Mouse (Mus musculus) Patski (cell line): Measurements from ENCODE around the gene Cpsf2. TPM values are rescaled to one million over a fixed set of nuclear protein-coding genes. Genes with fewer than 3 reads are reported as not detected.
A peak's percentile ranks its signal among the peaks of the same experiment; 100 is the strongest.
"Not testable (repeated sequence)": the region's sequence is repeated elsewhere in the genome, so short reads cannot be mapped to it uniquely, and the experiment has no call there.

Experiments used
- ATAC-seq: fragments of 100-300 bp; one replicate; pipeline ENCODE4 v1.8.0; 2021
- CTCF ChIA-PET: fragments of 350-600 bp; sonication (Branson Sonifier 250); formaldehyde crosslinking; loops from one replicate; lab custom pipeline; 2022; ENCODE audit warnings: inconsistent platforms; lab: Charles Lee
- POLR2A ChIA-PET: fragments of 350-600 bp; sonication (Branson Sonifier 250); formaldehyde crosslinking; loops from one replicate; lab custom pipeline; 2022; ENCODE audit warnings: antibody characterized with exemption, inconsistent platforms; lab: Charles Lee
- DNase-seq: peaks from one replicate; pipeline ENCODE4 v3.0.0-alpha.2; 2011; ENCODE audit warnings: low read depth, low spot score
- H3K27me3 ChIP-seq: fragments of 371-371 bp; one replicate; pipeline ENCODE4 v1.5.1; 2021
- CTCF ChIP-seq: fragments of 100-300 bp; IDR thresholded peaks from one replicate; pipeline ENCODE4 v1.5.1; 2021
- in situ Hi-C: fragments of 300-500 bp; cut with MboI; formaldehyde crosslinking; loops from 3 replicates; pipeline ENCODE4 v1.11.1; 2018; ENCODE audit warnings: low pct_unique_long_range_greater_than_20kb, mixed read lengths
- polyA plus RNA-seq: library from polyadenylated mRNA; unstranded; gene quantifications from one replicate; pipeline ENCODE4 v1.2.3, GENCODE M21; 2021

Cpsf2 gene
- polyA plus RNA-seq, 1 experiment from 2014 or later, result 31.0 TPM

DNA sequence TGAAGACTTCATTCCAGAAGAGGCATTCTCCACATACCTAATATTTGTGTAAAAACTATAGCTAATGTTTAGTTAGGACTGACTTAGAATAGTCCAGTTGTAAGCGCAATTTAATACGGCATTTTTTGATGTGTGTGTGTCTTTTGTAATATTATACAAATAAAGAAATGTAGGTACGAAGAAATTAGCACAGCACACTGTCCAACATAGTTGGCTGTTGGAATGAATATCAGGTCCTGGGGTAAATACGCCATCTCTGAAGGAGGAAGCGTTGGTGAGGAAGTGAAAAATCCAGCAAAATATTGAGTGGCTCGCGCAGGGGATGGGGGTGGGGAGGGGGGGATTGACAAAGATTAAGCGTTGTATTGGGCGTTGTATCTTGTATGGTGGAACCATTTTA is 17.2 kb upstream of the Cpsf2 start:
- ChIA-PET CTCF (interaction anchor here (0.7 to 1.1 kb wide), 2 partner anchors 12 to 17 kb away, joined by 3 read pairs; no protein-coding TSS in a partner anchor), POLR2A (interaction anchor here (0.7 to 1.0 kb wide), 2 partner anchors 20 to 664 kb away, joined by 4 to 5 read pairs; no protein-coding TSS in a partner anchor)
- H3K27me3 ChIP-seq, result no peaks in the 10 kb centered on the region
- ATAC-seq (peak; percentile 13), DNase-seq (no peak)
- in situ Hi-C loops, result no loop called here
- no peak for TF ChIP-seq CTCF

DNA sequence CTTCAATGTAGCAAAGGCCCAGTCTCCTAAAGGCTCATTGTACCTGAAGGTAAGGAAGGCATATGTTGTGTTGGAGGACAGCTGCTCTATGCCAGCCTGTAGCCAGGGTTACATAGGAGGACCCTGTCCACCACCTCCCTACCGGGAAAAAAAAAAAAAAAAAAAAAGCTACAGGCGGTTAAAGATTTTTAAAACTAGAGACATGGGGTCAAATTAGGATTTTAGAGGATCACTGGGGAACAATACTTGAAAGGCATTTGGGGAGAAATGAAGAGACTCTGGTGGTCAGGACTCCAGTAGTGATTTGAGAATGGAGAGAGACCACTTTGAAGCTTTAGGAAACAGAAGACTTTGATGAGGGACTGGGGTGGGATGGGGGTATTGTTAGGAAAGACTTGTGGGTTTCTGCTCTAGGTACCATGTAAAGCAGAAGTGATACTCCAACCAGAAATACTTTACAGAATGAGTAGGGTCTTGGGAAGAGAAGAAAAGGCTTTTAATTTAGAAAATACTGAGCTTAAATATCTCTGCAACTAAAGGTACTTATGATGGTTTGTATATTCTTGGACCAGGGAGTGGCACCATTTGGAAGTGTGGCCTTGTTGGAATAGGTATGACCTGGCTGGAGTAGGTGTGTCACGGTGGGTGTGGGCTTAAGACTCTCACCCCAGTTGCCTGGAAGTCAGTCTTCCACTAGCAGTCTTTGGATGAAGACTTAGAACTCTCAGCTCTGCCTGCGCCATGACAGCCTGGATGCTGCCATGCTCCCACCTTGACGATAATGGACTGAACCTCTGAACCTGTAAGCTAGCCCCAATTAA is 16.6 kb upstream of the Cpsf2 start:
- H3K27me3 ChIP-seq, in situ Hi-C loops, DNase-seq, ATAC-seq: not testable (repeated sequence)
- POLR2A ChIA-PET, result interaction anchor here (0.7 to 1.0 kb wide), 3 partner anchors 19 to 665 kb away, joined by 3 to 5 read pairs (median 4); no protein-coding TSS in a partner anchor
- CTCF ChIA-PET, result interaction anchor here (0.7 to 1.3 kb wide), 3 partner anchors 10 to 16 kb away, joined by 3 to 4 read pairs (median 3); no protein-coding TSS in a partner anchor

GRCm38 (mm10) chr12:101971311-101971710 is 4.5 kb upstream of the Cpsf2 start:
- ATAC-seq (no peak), DNase-seq (no peak)
- CTCF ChIA-PET, result no interaction called here
- no peak for TF ChIP-seq CTCF
- in situ Hi-C loops, result no loop called here
- H3K27me3 ChIP-seq, result no peaks in the 10 kb centered on the region
- POLR2A ChIA-PET, result no interaction called here

DNA sequence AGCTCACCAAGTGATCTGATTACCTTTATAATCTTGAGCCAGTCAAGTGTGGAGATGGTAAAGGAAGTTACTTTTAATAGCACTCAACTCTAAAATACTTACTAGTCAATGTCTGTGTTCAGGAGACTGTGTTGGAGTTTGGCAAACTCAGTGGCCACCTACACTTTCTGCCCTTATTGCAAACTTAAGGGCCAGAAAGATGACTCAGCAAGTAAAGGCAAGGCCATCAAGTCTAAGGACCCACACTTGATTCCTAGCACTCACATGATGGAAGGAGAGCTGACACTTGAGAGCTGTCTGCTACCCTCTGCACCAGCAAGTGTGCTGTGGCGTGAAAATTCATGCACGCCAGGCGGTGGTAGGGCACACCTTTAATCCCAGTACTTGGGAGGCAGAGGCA is 3.6 kb upstream of the Cpsf2 start:
- ATAC-seq (no peak), DNase-seq (no peak)
- no peaks in the 10 kb centered on the region for H3K27me3 ChIP-seq
- POLR2A ChIA-PET, result no interaction called here
- CTCF ChIA-PET, result interaction anchor here (1.6 kb wide), 1 partner anchor 12 kb away, joined by 3 read pairs; no protein-coding TSS in a partner anchor
- in situ Hi-C loops, result no loop called here
- TF ChIP-seq CTCF, result no peak

DNA sequence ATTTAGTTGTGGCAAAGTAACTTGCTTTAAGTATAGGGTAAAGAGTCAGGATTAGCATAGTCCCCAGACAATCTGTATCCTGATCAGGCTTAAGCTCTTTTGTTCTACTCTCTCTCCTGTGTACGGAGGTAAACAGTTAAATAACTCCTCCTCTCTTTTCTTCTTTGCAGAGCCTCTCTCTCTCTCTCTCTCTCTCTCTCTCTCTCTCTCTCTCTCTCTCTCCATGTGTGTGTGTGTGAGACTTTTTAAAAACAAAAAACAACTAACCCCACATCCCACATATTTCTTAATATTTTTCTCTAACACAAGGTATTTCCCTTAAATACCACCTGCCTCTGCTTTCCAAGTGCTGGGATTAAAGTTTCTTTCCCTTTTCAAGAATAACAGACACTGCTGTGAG is 1.2 kb upstream of the Cpsf2 start:
- in situ Hi-C loops, result no loop called here
- ChIA-PET CTCF (interaction anchor here (0.9 kb wide), 1 partner anchor 16 kb away, joined by 3 read pairs; no protein-coding TSS in a partner anchor), POLR2A (interaction anchor here (0.6 to 0.7 kb wide), 2 partner anchors 30 to 441 kb away, joined by 3 to 5 read pairs; no protein-coding TSS in a partner anchor)
- no peak for DNase-seq
- no peak for ATAC-seq
- no peaks in the 10 kb centered on the region for H3K27me3 ChIP-seq
- TF ChIP-seq CTCF, result no peak

GRCm38 (mm10) chr12:101975167-101975600 is 604 bp upstream of the Cpsf2 start:
- DNase-seq, result no peak
- ChIA-PET POLR2A (no interaction called here), CTCF (interaction anchor here (0.9 kb wide), 1 partner anchor 17 kb away, joined by 3 read pairs; no protein-coding TSS in a partner anchor)
- no peak for TF ChIP-seq CTCF
- in situ Hi-C loops, result loop anchor here (25.0 kb wide), 1 partner anchor 787 kb away; the partner anchor contains the start of genes Gm20604, Gm28051, Gon7 and Ubr7
- ATAC-seq, result peak; percentile 13
- H3K27me3 ChIP-seq, result no peaks in the 10 kb centered on the region

- POLR2A ChIA-PET, result interaction anchor here (1.0 kb wide), 1 partner anchor 13 kb away, joined by 3 read pairs; no protein-coding TSS in a partner anchor
- ATAC-seq (peak; percentile 18), DNase-seq (no peak)
- CTCF ChIA-PET, result interaction anchor here (1.1 to 1.2 kb wide), 2 partner anchors 15 to 20 kb away, joined by 3 read pairs; no protein-coding TSS in a partner anchor
- in situ Hi-C loops, result loop anchor here (25.0 kb wide), 1 partner anchor 785 kb away; the partner anchor contains the start of genes Gm20604, Gm28051, Gon7 and Ubr7
- no peak for TF ChIP-seq CTCF
- H3K27me3 ChIP-seq, result no peaks in the 10 kb centered on the region
Measured at GRCm38 (mm10) chr12:101976651-101977403, 1.0 kb downstream of the Cpsf2 start.

DNA sequence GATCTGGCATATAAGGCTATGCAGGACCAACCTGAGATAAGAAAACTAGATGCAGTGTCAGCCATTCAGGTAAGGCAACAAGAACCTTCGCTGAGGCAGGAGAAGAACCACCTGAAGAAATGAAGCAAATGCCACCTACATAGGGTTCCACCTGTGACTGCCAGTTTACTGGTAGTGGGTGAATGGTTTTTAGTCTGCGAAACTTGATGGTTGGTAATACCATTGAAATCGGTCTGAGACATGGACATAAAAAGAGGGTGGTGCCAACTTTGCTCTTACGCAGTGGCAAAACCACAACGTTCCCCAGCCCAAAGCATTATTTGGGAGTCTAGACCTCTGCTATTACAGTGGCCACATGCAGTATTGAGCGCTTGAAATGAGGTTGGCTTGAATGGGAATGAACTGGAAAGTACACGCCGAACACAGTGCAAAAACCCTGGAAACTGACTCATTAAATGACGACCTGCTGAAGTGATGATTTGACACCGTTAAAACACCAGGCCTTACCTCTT is 1.7 kb downstream of the Cpsf2 start:
- in situ Hi-C loops, result loop anchor here (25.0 kb wide), 1 partner anchor 785 kb away; the partner anchor contains the start of genes Gm20604, Gm28051, Gon7 and Ubr7
- no peak for TF ChIP-seq CTCF
- CTCF ChIA-PET, result no interaction called here
- no peaks in the 10 kb centered on the region for H3K27me3 ChIP-seq
- ATAC-seq (no peak), DNase-seq (no peak)
- POLR2A ChIA-PET, result interaction anchor here (0.6 kb wide), 1 partner anchor 1248 kb away, joined by 3 read pairs; no protein-coding TSS in a partner anchor

GRCm38 (mm10) chr12:101978162-101978561 is 2.4 kb downstream of the Cpsf2 start:
- CTCF ChIA-PET, result no interaction called here

More at GRCm38 (mm10) chr12:101978162-101978561, 2.4 kb downstream of the Cpsf2 start:
- POLR2A ChIA-PET, result interaction anchor here (0.6 to 1.0 kb wide), 2 partner anchors 19 to 1248 kb away, joined by 3 to 5 read pairs; no protein-coding TSS in a partner anchor
- in situ Hi-C loops, result loop anchor here (25.0 kb wide), 1 partner anchor 784 kb away; the partner anchor contains the start of genes Gm20604, Gm28051, Gon7 and Ubr7
- TF ChIP-seq CTCF, result no peak
- ATAC-seq, result no peak
- H3K27me3 ChIP-seq, result no peaks in the 10 kb centered on the region
- DNase-seq, result no peak
